Mouse (Mus musculus) cerebellum, adult 18-20 months (tissue): ENCODE measurements around the gene Nans.
A peak's percentile ranks its signal among the peaks of the same experiment; 100 is the strongest.

ENCODE experiments used
- DNase-seq, 2 experiments: peaks; one replicate each; pipeline ENCODE4 v3.0.0; 2021

Gene Nans

GRCm38 (mm10) chr4:46485696-46486417 is 3.2 kb upstream of the Nans start:
- no peak for DNase-seq

- peak; percentile 33 to 36 for DNase-seq
Observed at GRCm38 (mm10) chr4:46487348-46487747, 1.7 kb upstream of the Nans start.

- DNase-seq: no peak
Observed at GRCm38 (mm10) chr4:46493071-46493470, 4.0 kb downstream of the Nans start.

- DNase-seq: no peak
Observed at GRCm38 (mm10) chr4:46495543-46495942, 6.5 kb downstream of the Nans start.

GRCm38 (mm10) chr4:46497286-46497892 is 8.3 kb downstream of the Nans start:
- DNase-seq: peak; percentile 75 to 79

- DNase-seq: no peak
Observed at GRCm38 (mm10) chr4:46498511-46498910, 9.5 kb downstream of the Nans start.

- peak; percentile 59 to 71 for DNase-seq
Observed at GRCm38 (mm10) chr4:46498976-46499375, 9.9 kb downstream of the Nans start.

- no peak for DNase-seq
Observed at GRCm38 (mm10) chr4:46502606-46503502, 13.8 kb downstream of the Nans start.

GRCm38 (mm10) chr4:46503881-46504280 is 14.8 kb downstream of the Nans start:
- DNase-seq: no peak

- peak in 1 of 2 experiments; percentile 34 for DNase-seq
Observed at GRCm38 (mm10) chr4:46505361-46506057, 16.5 kb downstream of the Nans start.

- peak; percentile 91 to 92 for DNase-seq
Observed at GRCm38 (mm10) chr4:46506801-46507610, 18.0 kb downstream of the Nans start.

- peak; percentile 76 to 81 for DNase-seq
Observed at GRCm38 (mm10) chr4:46507736-46508460, 18.9 kb downstream of the Nans start.

- DNase-seq: no peak
Observed at GRCm38 (mm10) chr4:46520491-46520890, 31.4 kb downstream of the Nans start.

GRCm38 (mm10) chr4:46521457-46521856 is 32.4 kb downstream of the Nans start:
- DNase-seq: no peak

- DNase-seq: no peak
Observed at GRCm38 (mm10) chr4:46523324-46523723, 34.3 kb downstream of the Nans start.

GRCm38 (mm10) chr4:46526226-46526625 is 37.2 kb downstream of the Nans start:
- no peak for DNase-seq

- no peak for DNase-seq
Observed at GRCm38 (mm10) chr4:46526798-46527557, 37.9 kb downstream of the Nans start.

GRCm38 (mm10) chr4:46527558-46527926 is 38.5 kb downstream of the Nans start:
- DNase-seq: no peak

GRCm38 (mm10) chr4:46529722-46530121 is 40.7 kb downstream of the Nans start:
- no peak for DNase-seq

- DNase-seq: no peak
Observed at GRCm38 (mm10) chr4:46532511-46532910, 43.5 kb downstream of the Nans start.

GRCm38 (mm10) chr4:46532926-46533325 is 43.9 kb downstream of the Nans start:
- no peak for DNase-seq
